Mouse (Mus musculus): ENCODE data around the gene Ube2b. TPM values are rescaled to one million over a fixed set of nuclear protein-coding genes. Genes with fewer than 3 reads are reported as not detected.

Gene Ube2b
- polyA plus RNA-seq, 2 experiments from 2014 or later = 141 to 220 TPM

DNA sequence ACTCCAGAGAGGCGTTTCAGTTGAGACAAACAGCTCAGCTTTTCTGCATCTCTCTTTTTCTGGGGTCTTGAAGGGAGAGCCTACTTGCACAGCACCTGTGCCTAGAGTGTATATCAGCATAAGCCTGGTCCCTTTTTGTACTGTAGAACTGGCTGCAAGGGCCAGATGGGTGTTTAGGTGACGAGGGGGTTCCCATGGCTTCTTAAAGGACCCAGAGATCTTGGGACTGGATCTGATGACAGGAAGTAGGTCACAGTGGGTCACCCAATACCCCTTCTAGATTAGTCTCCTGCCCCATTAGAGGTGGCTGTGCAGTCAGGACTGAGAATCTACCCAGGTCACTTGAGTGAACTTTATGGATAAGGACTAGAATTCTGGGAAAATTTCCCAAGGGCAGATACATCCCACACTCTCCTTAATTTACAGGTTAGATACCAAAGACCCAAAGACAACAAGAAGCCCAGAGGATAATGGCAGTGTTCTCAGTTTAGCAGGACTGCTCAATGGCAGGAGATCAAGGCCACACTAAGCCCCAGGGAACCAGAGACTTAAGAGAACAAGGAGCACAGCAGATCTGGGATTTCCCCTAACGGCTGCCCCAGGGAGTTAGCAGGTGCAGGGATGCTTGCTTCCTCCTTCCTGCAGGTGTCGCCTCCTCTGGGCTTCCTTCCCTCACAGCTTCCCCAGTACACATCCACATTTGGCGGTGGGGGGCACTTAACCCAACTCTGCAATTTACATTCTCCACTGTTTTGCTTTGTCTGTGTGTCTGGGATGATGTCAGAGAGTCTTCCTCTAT, 64.7 kb downstream of the Ube2b start:
- no peak for ATAC-seq

Other genes starting within 250 kb of the Ube2b start
- 10 to 100 TPM; 20.9 to 28.3 TPM for gene Sec24a, start 237.1 kb downstream of the Ube2b start, polyA plus RNA-seq (2017; shearing (Covaris generic))
- 100 to 1,000 TPM; 152 to 155 TPM for gene Sar1b, start 237.1 kb downstream of the Ube2b start, polyA plus RNA-seq (2017; shearing (Covaris generic))
- 10 to 100 TPM; 13.5 to 17.6 TPM for gene Jade2, start 143.1 kb downstream of the Ube2b start, polyA plus RNA-seq (2017; shearing (Covaris generic))
- 10 to 100 TPM; 80.8 to 84.4 TPM for gene Cdkn2aipnl, start 33.1 kb downstream of the Ube2b start, polyA plus RNA-seq (2017; shearing (Covaris generic))
- gene Cdkl3, start 3.5 kb upstream of the Ube2b start, polyA plus RNA-seq (2017; shearing (Covaris generic)) = 1 to 10 TPM; 3.1 to 4.0 TPM
- gene Ppp2ca, start 97.9 kb upstream of the Ube2b start, polyA plus RNA-seq (2017; shearing (Covaris generic)) = 10 to 100 TPM; 11.0 to 18.0 TPM
- not detected for gene Olfr1373, start 144.8 kb upstream of the Ube2b start, polyA plus RNA-seq (2017; shearing (Covaris generic))
- not detected for gene Olfr1371, start 213.2 kb upstream of the Ube2b start, polyA plus RNA-seq (2017; shearing (Covaris generic))
- gene Skp1a, start 231.2 kb upstream of the Ube2b start, polyA plus RNA-seq (2017; shearing (Covaris generic)) = 100 to 1,000 TPM; 281 to 307 TPM